Mouse (Mus musculus): Measurements from ENCODE around the gene Gm13199.

The Gm13199 gene

DNA sequence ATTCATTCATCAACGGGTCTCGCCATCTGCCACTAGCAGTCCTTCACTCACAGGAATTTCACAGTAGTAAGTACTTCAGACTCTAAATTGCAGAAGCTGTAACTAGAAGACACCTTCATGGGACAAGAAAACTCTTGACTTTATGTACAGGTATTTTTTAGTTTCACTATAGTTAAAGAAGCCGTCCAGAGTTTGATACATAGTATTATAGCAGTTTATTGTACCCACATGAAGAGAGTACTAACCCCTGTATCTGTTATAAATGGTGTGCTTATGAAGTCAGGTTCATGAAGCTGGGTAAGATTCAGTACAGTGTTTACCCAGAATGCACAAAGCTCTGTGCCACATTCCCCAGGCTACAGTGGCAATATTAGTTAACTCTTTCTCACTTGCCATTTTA, at the start of gene Gm13199:
Gene Gm13199 (minus strand): TSS at position 101 of the 400 bp plus-strand sequence.
- no peak for DNase-seq (ENCODE audit: low spot score)

DNA sequence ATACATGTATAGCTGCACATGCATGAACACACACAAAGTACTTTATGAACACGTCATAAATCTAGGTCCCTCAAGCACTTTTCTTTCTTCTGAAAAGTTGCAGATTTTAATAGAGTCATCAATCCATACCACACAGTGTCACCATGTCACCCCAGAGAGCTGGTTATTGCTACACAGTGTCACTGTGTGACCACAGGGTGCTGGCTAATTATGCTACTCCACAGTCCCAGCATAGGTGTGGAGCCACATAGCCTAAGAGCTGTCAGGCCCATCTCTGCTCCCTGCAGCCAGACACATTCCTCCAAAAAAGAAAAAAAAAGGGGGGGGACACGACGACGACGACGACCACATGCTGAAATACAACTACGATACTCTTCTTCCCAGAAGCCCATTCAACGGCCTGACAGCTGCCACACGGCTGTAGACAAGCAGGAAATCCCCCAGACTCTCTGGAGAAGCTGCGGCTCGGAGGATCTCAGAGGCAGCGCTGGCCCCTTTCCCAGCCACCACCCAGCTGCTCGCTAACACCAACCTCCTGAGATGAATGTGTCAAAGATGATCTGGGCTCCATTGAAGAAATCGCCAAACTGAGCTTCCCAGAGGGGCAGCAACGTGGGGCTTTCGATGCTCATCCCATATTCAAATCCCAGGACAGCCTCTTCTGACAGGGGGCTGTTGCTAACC, 48.7 kb upstream of the Gm13199 start:
- DNase-seq (ENCODE audit: low spot score) = no peak

DNA sequence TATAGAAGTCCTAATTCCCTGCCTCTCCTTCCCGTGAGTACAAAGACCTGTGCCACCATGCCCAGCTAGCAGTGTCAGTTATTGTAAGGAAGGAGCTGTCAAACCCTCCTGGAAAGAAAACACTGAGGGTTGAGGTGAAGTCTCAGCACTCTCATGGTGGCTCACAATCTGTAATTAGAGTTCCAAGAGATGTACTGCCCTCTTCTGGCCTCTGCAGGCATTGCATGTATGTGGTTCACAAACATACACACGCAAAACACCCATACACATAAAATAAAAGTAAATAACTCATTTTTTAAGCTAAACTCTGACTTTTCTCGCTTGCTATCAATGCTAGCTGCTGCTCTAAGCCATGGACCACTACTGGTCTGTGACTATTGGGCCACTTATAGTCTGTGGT, 43.9 kb upstream of the Gm13199 start:
- peak; percentile 12 for DNase-seq (ENCODE audit: low spot score)

DNA sequence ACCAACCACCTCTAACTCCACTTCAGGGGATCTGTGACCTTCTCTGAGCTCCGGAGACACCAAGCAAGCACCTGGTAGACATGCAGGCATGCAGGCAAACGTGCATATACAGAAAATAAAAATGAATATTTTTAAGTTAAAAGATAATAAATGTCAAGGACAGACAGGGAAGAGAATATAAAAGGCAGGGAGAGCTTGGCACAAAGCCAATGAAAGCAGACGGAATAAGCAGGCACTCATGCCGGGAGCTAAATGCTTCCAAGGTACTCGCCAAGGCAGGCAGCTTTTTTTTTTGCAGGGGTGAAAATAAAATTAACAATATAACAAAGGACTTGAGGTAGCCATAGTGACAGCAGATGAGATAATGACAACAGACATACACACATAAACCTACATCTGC, 43.4 kb upstream of the Gm13199 start:
- DNase-seq (ENCODE audit: low spot score) = no peak

DNA sequence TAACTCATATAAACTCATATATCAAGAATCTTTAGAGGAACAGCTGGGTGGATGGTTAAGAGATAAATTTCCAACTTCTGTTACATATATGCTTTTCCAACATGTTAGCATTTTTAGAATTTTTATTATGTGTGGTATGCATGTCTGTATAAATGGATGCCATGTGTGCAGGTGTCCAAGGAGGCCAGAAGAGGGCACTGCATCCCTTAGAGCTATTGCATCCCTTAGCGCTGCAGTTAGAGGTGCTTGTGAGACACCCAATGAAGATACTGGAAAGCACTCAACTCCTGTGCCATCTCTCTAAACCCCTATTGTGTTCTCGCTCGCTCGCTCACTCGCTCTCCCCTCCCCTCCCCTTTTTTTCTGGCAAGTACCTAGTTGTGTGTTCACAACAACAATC, 37.4 kb upstream of the Gm13199 start:
- peak; percentile 7 for DNase-seq (ENCODE audit: low spot score)

DNA sequence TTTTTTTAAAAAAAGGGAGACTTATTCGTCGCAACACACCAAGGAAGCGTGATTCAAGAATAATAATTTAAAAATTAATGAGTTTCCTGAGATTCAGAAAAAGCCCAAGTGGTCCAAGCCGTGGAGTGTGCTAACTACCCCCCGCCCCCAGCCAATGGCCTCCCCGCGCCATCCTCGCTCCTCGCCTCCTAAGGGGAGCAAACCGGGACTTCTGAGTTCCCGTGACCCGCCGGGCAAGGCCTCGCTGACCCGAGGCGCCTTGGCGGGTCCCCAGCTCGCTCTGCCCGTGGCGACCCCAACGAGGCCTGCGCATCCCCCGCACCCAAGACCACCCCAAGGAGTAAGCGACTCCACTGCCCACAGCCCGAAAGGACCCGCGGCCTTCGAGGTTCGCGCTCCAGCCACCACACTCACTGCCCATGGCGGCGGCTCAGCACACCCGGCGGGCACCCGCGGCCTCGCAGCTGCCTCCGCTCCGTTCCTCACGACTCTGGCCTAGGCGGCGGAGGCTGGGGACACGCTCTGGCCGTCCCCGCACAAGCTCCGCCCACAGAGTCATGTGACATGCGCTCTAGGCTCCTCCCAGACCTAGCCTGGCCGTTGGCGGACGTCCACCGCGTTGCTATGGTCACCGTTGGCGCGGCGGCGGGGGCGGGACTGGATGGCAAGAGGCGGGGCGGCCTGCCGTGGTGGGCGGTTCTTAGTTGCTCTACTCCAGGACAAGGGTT, 32.3 kb upstream of the Gm13199 start, which contains the start of gene Sec61a2:
Gene Sec61a2 (minus strand): TSS at position 590 of the 728 bp plus-strand sequence.
- DNase-seq (ENCODE audit: low spot score) = peak; percentile 98

DNA sequence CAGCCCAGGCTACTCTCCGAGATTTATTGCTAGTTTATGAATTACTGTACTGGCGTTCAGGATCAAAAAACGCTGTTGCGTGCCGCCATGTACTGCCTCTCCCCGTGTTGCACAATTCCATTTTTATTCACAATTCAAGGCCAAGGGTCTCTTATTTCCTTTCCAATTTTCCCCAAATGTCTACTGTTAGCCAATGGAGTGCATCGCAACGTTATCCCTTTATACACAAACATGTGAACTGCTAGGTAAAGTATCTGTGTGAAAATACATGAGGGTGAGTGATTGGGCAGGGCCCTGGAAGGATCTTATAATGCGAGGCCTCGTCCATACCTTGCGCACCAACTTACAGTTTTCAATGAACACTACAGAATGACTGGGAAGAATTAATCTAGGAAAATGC, 31.6 kb upstream of the Gm13199 start:
- DNase-seq (ENCODE audit: low spot score) = peak; percentile 2

DNA sequence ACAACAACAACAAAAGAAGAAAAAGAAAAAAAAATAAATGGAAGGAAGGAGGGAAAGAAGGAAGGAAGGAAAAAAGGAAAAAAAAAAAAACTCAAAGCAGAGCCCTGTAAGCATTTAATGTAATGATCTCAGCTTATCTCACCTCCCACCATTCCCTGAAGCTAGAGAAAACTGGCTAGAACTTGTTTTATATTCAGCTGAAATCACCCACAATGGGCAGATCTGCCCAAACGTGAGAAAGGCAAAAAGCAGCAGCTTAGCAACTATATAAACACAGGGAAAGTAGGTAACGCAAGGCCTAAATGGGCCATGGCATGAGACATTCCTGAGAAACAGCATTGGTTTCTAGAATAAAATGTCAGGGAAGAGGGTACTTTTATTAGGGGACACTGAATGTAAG, 26.7 kb upstream of the Gm13199 start:
- no peak for DNase-seq (ENCODE audit: low spot score)

DNA sequence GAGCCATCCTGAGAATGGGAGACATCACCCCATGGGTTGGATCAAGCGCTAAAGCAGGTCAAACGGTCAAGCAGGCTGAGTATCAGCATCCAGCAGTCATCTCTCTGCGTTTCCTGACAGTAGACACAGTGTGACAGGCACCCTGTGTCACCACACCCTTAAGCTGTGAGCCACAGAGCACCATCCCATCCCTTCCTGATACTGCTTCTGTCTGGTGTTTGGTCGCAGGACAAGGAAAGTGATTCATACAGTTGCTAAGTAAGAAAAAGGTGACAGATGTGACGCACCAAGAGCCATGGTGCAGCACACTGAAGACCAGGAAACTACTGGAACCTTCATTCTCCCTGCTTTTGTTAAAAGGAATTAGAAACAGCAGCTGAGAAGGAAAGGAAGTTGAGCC, 26.1 kb upstream of the Gm13199 start:
- no peak for DNase-seq (ENCODE audit: low spot score)

DNA sequence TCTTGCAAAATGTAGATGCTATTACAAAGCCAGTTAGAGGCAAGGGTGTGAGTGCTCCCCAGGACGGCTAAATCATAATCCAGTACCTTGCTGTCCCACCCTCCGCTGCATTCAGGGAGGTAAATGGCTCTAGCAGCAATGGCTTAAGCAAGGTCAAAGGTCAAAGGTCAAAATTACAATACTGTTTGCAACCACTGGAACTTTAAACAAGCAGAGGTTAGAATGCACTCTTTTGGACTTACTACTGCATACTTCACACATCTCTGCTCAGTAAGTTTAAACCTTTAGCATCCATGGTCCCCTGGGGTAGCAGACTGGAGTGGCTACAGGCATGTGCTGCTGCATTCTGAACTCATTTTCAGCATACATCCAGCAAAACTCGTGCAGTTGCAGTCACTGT, 14.7 kb upstream of the Gm13199 start:
- DNase-seq (ENCODE audit: low spot score) = no peak

DNA sequence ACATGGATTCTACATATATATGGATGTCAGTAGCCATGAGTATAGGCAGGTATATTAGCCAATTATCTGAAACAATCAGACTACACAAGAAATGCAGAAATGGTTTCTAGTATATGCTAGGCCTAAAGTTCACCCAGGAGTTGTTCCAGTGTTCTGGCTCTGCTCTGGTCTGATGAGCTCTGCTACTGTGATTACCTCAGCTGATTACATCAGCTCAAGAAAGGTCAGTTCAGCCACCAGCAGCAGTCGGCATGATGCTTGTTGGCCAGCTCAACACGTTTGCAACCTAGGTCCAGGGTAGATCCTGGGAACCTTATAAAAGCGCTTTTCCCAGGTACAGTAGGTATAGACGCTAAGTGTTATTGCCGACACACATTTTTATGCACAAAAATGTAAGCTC, 7.0 kb upstream of the Gm13199 start:
- DNase-seq (ENCODE audit: low spot score) = no peak

DNA sequence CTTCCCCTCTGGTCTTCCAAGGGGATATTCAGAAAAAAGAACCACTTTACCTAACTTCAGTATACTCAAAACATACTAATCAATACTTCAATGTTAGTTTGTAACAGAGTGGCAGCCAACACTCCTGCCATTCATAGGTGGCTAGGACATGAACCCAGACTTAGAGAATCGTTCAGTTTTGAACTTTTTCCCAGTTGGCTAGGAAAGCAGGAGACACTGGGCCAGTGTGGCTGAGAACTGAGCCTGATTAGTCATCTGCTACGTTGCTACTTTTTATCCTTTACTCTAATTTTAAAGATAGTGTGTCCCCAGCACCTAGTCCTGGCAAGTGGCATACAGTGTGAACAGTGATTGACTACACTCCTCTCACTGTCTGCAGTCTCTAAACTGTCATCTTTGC, 4.9 kb upstream of the Gm13199 start:
- no peak for DNase-seq (ENCODE audit: low spot score)

DNA sequence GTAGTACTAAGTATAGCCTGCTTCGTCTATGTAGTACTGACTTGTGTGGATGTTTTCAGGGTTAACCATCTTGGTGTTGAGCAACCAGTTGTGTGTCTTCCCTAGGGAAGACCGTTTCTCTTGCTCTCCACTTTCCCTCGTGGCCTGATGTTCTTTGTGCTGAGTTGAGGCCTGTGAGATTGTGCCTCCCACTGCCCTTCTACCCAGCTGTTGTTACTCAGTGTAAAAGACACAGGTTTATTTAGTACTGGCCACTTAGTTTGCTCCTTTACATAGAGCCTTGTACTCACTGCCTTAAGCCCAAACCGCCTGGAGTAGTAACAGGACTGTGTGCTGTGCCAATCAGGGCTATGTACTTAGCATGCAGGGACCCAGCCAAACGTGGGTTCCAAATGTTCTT, 10.9 kb downstream of the Gm13199 start:
- DNase-seq (ENCODE audit: low spot score) = no peak

DNA sequence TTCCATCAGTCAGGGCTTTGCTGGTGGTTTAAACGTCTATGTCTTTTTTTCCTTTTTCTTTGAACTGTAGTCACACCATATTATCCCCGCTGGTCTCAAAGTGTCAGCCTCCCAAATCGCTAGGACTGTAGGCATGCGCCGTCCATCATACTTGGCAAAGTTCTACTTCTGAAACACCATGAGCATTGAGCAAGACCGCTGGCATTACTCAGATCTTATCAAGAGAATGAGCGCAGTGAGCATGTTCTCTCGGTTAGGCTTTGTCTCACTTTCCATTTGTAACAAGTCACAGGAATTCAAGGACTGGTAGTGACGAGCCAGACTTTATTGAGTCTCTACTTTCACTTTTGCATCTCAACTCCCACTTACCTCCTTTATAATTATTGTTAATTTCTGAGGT, 11.6 kb downstream of the Gm13199 start:
- no peak for DNase-seq (ENCODE audit: low spot score)

DNA sequence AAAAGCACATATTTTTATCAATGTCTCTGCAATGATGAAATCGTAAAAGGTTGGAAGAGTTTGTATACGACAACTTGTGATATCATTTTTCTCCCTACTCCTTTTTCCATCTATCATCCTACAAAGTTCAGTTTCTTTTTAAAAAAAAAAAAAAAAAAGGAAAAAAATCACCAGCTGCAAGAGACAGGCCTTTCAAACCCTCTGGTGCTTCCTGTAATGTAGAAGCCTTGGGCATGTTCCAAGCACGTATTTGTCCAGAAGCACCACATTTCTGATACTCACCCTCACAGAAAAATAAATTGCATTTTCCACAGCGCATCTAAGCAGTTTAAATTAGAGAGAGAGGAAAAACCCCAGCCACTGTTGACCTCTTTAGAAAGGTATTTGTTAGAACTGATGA, 16.9 kb downstream of the Gm13199 start:
- no peak for DNase-seq (ENCODE audit: low spot score)

DNA sequence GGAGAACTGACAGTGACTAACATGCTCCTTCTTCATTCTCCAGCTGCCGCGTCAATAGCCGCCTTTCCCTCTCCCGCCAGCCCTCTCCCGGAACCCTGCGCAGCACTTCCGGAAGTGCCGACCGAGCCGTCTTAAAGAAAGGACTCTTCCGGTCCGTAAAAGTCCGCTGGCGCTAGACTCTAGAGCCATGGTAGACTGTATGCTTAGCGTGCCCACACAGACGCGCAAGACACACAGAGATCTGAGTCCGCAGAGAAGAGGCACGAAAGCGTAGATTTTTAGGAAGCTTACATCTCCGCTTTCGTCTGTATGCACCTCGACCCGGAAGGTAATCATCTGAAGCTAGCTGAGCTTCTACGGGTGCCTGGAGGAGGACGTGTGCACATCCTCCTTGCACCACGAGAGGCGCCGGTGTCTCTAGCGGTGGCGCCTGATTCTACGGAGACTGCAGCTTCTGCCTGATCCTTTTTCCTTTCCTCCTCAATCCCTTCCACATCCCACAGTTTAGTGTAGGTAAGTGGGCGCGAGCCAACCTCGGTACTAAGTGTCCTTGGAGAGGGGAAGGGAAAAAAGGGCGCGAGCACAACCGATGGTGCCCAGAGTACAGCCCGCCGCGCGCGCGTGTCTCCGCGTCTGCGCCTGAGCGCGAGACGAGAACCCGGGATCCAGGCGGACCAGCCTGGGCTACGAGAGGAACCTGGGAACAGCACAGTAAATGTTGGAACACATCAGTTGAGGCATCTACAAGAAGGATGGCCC, 17.7 kb downstream of the Gm13199 start, which contains the start of the genes Nudt5 and Cdc123:
Gene Nudt5 (plus strand): TSS at position 147 of the 759 bp plus-strand sequence.
Gene Cdc123 (minus strand): TSS at position 292 of the 759 bp plus-strand sequence.
- DNase-seq (ENCODE audit: low spot score) = peak; percentile 91

DNA sequence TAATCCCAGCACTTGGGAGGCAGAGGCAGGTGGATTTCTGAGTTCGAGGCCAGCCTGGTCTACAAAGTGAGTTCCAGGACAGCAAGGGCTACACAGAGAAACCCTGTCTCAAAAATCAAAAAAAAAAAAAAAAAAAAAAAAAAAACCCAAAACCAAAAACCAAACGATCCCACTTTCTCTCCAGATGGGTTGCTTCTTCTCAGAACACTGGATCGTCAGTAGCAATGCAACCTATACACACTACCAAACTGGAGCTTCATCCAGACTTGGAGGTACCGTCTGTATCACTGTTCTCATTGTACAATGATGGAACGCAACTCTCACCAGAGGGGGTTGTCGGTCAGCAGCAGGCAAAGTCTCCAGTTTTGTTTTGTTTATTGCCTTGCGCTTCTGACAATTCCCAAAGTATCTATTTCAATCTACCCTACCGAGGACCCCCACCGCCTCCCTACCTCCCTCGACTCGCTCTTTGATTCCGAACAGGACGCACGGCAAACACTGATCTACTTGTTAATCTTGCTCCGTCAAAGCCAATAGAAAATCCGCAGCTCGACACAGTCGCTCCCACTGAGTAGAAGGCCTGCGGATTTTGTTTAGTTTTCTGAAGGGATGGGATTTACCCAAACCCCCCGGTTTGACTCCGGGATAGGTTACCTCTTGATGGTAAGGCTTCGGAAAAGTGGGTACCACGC, 18.4 kb downstream of the Gm13199 start:
- DNase-seq (ENCODE audit: low spot score) = no peak

DNA sequence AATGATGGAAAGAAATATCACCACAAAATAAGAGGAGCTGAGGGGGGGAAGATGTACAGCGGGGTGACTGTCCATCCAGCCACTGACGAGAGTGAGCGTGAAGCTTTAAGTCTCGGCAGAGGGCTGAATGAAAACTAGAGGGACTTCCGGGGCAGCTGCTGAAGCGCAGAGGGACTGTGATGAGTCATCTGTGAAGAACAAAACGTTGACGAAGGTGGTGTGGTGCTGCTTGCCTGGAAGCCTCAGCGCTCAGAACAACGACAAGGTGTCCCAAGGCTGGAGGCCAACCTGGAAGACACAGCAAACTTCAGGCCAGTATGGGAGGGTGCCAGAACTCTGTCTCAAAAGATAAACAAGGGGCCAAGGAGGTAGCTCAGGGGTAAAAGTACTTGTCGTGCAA, 21.9 kb downstream of the Gm13199 start:
- DNase-seq (ENCODE audit: low spot score) = no peak

DNA sequence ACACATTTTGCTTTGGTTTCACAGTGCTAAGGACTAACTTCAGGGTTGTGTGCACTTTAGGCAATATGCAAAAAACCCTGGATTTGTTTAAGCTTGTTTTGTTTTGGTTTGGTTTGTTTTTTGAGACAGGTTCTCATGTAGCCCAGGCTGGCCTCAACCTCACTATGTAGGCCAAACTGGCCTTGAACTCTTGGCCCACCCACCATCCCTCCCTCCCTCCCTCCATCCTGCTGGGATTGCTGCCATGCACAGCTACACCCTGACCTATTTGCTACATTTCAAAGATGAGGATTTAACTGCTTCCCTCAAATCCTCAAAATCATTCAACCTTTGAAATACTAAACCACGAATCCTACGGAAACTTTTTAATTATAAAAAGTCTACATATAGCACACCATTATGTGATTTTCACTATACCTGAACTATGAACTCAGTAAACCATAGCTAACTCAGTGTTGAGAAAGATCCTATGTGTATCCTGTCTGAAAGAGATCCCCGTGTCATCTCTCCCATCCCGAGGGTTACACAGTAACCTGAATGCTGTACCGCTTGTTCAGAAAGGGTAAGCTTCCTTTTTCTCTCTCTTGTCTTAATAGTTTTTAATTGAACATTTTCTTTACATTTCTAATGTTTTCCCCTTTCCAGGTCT, 37.3 kb downstream of the Gm13199 start:
- no peak for DNase-seq (ENCODE audit: low spot score)

DNA sequence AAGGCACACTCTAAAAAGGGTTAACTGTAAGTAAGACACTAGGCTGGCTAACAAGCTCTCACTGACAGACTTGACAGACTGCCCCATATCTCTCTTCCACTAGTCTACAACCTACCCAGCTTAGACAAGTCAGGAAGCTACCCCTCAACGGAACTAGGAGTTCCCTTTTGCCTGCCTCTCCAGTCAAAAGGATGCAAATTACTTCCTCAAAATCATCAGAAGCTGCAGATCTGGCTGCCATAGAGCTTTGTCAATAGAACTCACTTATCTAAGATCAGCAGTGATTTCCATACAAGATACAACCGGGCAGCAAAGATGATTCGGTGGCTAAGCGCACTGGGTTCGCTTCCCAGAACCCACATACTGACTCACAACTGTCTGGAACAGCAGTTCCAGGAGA, 38.0 kb downstream of the Gm13199 start:
- DNase-seq (ENCODE audit: low spot score) = no peak

DNA sequence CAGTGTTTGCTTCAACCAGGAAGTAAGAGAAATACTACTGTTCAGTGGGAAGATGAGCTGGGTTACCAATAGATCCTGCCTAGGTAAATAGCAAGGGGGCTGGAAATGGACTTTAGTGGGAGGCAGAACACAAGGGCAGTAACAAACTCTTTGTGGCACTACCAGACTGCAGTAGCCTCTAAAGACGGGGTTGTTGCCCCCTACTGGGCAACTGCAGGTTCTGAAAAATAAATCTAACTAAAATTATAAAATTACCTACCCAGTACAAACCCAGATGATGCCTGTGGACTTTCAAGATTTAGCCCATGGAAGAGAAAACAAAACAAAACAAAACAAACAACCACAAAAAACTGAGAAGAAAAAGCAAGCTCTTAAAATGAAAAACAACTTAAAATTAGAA, 38.5 kb downstream of the Gm13199 start:
- DNase-seq (ENCODE audit: low spot score) = no peak

DNA sequence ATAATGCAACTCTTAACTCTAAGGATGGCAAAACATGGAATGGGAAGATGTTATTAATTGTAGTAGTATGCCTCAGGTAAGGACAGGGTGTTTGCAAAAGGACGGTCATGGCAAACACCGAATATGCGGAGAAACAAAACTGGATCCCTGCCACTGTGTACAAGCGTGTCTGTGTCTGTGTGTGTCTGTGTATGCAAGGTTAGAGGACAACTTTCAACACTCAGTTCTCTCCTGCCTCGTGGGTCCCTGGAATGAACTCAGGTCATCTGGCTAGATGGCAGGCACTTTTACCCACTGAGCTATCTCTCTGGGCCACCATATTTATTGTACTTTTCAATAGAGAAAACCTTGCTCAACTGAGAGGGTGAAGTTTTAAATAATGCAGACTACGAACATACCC, 40.3 kb downstream of the Gm13199 start:
- no peak for DNase-seq (ENCODE audit: low spot score)

Measured in lung, postnatal 25 days (tissue).